Mouse (Mus musculus): ENCODE results near the gene Sec22a.

Sec22a gene

GRCm38 (mm10) chr16:35309634-35310033 lies 54.1 kb downstream of the Sec22a start:
- no peak for DNase-seq

- DNase-seq = no peak
Observed at GRCm38 (mm10) chr16:35308486-35309143, 55.1 kb downstream of the Sec22a start.

- DNase-seq = no peak
Observed at GRCm38 (mm10) chr16:35308016-35308415, 55.7 kb downstream of the Sec22a start.

- DNase-seq = no peak
Observed at GRCm38 (mm10) chr16:35307331-35307730, 56.4 kb downstream of the Sec22a start.

GRCm38 (mm10) chr16:35306631-35307030 lies 57.1 kb downstream of the Sec22a start:
- DNase-seq = no peak

- DNase-seq = no peak
Observed at GRCm38 (mm10) chr16:35305226-35305625, 58.5 kb downstream of the Sec22a start.

GRCm38 (mm10) chr16:35304416-35304815 lies 59.3 kb downstream of the Sec22a start:
- no peak for DNase-seq

GRCm38 (mm10) chr16:35303721-35304120 lies 60.0 kb downstream of the Sec22a start:
- DNase-seq = no peak

GRCm38 (mm10) chr16:35302441-35303280 lies 61.1 kb downstream of the Sec22a start:
- no peak for DNase-seq

GRCm38 (mm10) chr16:35300156-35300555 lies 63.6 kb downstream of the Sec22a start:
- no peak for DNase-seq

- no peak for DNase-seq
Observed at GRCm38 (mm10) chr16:35297786-35298185, 65.9 kb downstream of the Sec22a start.

- DNase-seq = no peak
Observed at GRCm38 (mm10) chr16:35287244-35287643, 76.5 kb downstream of the Sec22a start.

- DNase-seq = no peak
Observed at GRCm38 (mm10) chr16:35285821-35286220, 77.9 kb downstream of the Sec22a start.

GRCm38 (mm10) chr16:35282456-35282855 lies 81.3 kb downstream of the Sec22a start:
- DNase-seq = no peak

GRCm38 (mm10) chr16:35278166-35278565 lies 85.6 kb downstream of the Sec22a start:
- no peak for DNase-seq

GRCm38 (mm10) chr16:35272417-35272816 lies 91.3 kb downstream of the Sec22a start:
- DNase-seq = no peak

GRCm38 (mm10) chr16:35271572-35271971 lies 92.1 kb downstream of the Sec22a start:
- peak; percentile 3 for DNase-seq

GRCm38 (mm10) chr16:35270945-35271344 lies 92.8 kb downstream of the Sec22a start:
- DNase-seq = no peak

- peak; percentile 73 for DNase-seq
Observed at GRCm38 (mm10) chr16:35270353-35270934, 93.3 kb downstream of the Sec22a start.

Measured in thymus, postnatal 25 days (tissue).